Mouse (Mus musculus): ENCODE results near the gene Dpp6.

Gene Dpp6

DNA sequence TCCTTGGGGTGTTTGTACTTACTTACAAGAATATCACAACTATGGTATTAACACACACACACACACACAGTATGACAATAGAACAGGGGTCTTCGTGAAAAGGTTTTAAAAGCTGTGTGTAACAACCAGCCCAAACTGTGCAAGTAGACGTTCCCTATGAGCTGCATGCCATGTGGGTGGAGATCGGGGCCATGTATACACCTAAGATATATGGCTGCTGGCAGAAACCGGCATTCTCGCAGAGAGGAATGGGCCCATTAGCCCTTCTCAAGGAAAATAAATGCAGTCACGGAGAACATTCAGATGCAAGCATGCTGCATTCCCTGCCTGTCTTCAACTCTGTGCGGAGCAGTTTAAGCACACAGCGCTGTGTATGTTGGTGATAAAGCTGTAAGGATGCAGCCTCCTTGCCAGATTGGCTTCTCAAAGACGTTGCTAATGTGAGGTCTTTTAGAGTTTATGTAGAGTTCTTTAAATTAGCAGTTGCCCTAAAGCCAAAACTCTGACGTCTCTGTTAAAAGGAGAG is 461.2 kb downstream of the Dpp6 start:
- no peak for DNase-seq (ENCODE audit: low read depth, low spot score)

- DNase-seq (ENCODE audit: low read depth, low spot score): no peak
These were observed 469.9 kb downstream of the Dpp6 start for GRCm38 (mm10) chr5:27286876-27287275.

DNA sequence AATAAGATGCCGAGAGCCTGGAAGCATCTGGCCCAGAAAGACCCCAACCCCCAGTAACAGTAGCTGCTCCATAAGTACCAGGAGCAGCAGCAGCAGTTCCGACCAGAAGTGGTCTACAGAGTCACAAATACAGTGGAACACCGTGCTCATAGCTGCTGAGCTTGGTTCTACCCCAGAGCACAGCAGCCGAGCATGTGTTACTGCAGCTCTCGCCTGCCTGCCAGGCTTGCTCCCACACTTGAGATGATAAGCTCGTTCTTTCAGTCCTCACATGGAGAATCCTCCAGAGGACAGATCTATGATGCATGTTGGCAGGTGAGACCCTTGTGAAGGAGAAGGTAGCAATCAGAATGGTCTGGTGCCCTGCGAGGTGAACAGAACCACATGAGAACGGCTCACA is 474.4 kb downstream of the Dpp6 start:
- no peak for DNase-seq (ENCODE audit: low read depth, low spot score)

GRCm38 (mm10) chr5:27292236-27292635 is 475.2 kb downstream of the Dpp6 start:
- no peak for DNase-seq (ENCODE audit: low read depth, low spot score)

DNA sequence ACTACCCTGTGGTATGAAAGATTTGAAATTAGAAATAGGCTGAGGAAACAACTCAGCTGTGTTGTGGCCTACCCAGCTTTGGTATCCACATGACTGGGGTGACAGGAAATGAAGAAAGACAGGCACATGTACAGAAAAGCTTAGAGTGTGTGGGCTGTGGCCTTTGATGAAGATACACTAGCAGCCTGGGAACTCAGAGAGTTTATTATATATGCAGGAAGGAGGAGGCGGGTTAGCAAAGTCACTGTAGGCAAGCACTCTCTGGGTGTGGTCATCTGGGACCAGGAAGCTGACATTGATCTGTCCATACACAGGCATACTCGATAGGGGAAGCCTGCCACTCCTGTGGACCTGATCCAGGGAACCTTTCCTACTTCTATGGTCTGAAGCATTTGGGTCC is 487.1 kb downstream of the Dpp6 start:
- DNase-seq (ENCODE audit: low read depth, low spot score): no peak

DNA sequence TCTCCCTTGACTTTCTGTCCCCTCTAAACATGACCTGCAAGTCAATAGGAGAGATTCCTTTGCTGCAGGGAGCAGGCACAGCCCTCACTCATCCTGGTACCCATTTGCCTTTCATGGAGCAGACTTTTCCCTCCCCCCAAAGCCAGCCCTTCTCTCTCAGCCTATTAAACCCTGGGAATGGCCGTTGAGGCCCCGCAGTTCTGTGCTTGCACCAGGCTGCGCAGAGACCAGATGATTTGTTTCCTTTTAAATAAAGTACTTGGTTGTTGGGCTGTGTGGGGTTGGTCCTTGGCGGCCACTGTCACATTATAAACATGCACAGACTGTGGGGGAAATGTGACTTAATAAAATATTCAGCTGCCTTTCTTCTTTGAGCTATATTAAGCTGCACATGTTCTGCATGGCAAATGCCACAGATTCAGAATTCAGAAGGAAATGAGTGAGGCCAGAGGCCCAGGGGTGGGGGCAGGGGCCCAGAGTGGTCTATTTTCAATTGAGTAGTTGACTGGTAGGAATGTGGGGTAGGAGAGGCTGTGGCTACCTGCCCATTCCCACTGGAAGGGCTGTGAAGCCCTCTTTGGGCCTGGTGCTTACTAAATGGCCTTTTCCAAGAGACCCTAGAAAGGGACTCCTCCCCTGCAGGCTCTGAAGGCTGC is 489.6 kb downstream of the Dpp6 start:
- DNase-seq (ENCODE audit: low read depth, low spot score): no peak

GRCm38 (mm10) chr5:27310217-27310616 is 493.2 kb downstream of the Dpp6 start:
- DNase-seq (ENCODE audit: low read depth, low spot score): no peak

DNA sequence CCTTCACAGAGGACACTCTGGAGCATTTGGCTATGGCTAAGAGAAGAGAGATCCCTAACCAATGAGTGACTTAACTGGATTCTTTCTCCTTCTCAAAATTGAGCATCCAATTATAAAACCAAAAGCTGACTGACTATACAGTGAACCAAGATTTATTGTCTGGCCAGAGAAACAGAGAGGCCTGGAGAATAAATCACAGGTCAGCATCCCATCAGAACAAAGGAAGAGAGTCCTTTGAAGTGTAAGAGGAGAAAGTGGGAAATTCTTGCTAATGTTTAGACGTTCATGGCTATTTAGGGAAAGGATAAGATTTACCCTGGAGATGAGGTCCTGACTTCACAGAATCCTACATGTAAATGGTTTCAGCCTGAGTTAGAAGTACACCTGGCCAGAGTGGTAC is 499.7 kb downstream of the Dpp6 start:
- no peak for DNase-seq (ENCODE audit: low read depth, low spot score)

DNA sequence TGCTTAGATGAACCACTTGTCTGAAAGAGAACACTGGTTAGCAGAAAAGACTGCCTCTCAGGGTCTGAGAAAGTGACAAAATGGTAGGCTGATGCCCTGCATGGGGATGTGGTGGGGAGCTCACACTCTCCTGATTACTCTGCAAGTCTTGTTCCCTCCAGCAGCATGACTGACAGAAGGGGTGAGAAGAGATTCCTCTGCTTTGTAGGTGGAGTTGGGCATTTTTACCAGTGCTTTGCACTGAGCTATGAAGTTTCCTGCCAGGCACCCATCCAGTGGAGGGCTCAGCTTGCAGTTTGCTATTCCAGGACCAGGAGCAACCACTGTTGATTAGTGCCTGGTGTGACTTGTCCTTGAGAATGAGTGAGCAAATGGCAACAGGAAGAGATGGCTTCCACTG is 500.3 kb downstream of the Dpp6 start:
- DNase-seq (ENCODE audit: low read depth, low spot score): no peak

DNA sequence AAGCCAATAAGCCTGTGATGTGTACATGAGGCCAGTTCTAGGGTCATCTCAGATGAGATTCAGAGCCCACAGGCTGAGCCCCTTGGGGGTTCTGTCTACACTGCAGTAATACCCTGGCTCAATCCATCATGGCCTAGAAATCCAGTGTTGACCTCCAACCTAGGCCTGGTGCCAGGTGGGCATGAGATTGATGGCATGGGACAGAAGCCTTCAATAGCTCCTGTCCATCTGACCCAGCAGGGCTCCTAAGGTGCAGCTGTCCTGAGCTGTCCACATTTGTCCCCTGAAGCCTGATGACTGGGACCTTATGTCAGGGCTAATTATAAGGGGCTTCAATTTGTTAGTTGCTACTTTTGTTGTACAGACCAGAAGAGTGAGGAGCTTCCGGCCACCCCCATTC is 500.8 kb downstream of the Dpp6 start:
- DNase-seq (ENCODE audit: low read depth, low spot score): no peak

- no peak for DNase-seq (ENCODE audit: low read depth, low spot score)
These were observed 502.7 kb downstream of the Dpp6 start for GRCm38 (mm10) chr5:27319731-27320130.

DNA sequence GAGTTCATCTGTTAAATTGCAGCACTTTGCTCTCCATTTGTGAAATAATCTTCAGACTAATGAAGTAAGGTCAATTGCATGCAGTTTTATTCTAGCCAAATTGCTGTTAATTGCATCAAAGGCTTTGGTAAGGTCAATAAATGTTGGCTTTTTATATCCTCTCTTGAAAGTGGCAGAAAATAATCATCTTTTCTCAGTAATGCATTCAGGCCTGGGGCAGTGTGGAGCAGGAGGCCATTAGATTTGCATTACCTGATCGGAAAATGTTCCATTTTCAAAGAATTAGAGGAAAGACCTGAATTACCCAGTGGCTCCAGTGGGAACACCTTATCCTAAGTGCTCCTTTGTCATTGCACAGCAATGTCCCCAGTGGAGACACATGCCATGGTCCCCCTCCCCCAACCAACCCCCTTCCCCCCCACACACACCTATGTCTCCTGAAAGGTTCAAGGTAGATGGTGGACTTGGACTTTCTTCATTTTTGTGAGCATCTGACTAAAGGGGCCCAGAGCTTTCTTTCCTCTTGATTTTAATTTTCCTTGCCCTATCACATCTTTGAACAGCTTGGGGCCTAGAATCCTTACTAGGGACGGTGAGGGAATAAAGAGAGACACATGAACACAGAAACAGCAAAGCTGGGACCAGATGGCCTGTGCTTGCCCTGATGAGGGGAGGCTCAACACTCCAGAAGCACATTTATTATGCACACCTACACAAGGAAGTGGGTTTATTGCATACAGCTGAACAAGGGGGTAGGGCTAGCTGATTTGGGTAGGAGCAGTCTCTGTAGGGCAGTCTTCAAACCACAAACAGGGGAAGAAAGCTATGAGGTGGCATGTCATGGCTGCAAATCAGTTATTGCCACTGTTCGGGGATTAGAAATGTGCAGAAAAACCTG is 506.1 kb downstream of the Dpp6 start:
- DNase-seq (ENCODE audit: low read depth, low spot score): no peak

GRCm38 (mm10) chr5:27324346-27324928 is 507.4 kb downstream of the Dpp6 start:
- peak; percentile 63 for DNase-seq (ENCODE audit: low read depth, low spot score)

- no peak for DNase-seq (ENCODE audit: low read depth, low spot score)
These were observed 519.7 kb downstream of the Dpp6 start for GRCm38 (mm10) chr5:27336698-27337097.

- no peak for DNase-seq (ENCODE audit: low read depth, low spot score)
These were observed 522.4 kb downstream of the Dpp6 start for GRCm38 (mm10) chr5:27339196-27340030.

- DNase-seq (ENCODE audit: low read depth, low spot score): peak; percentile 86
These were observed 525.3 kb downstream of the Dpp6 start for GRCm38 (mm10) chr5:27342276-27342675.

DNA sequence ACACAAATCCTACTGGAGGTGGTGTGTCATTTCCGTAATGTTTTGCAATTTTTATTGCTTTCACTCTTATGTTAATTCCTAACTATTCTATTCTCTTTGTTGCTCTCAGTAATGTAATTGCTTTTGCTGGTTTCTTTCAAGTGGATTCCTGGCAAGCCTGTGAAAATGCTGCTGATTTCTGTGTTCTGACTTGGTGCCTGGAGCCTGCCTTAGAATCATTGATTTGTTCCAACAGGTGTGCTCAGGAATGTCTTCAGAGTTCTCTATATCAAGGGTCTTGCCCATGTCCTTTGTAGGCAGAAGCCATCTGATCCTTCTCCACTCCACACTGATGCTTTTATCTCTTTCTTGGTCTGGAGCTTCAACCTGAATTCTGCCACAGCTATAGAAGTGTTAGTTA is 526.6 kb downstream of the Dpp6 start:
- peak; percentile 88 for DNase-seq (ENCODE audit: low read depth, low spot score)

- DNase-seq (ENCODE audit: low read depth, low spot score): no peak
These were observed 531.4 kb downstream of the Dpp6 start for GRCm38 (mm10) chr5:27348181-27349095.

- no peak for DNase-seq (ENCODE audit: low read depth, low spot score)
These were observed 540.6 kb downstream of the Dpp6 start for GRCm38 (mm10) chr5:27357630-27358029.

DNA sequence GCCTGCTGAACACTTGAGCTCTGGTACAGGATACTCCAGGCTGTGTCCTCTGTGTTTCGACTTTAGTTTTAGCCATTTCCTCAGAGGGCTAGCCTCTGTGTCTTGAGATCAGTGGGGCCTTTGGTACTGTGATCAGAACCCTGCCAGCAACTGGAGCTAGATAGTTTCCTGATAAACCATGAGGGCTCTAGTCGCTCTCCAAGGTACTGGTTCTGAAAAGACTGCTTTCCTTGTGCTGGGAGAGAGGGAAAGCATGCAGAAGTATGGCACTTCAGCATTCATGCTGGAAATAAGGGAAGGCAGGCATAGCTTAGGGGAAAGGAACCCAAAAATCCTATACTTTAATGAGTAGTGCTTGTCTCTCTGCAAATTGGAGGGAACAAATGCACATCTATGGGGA is 548.9 kb downstream of the Dpp6 start:
- DNase-seq (ENCODE audit: low read depth, low spot score): peak; percentile 53

Data from ZHBTc4 (cell line).